Mouse (Mus musculus) cortical plate, adult 2 months (tissue): ENCODE data around the gene Opa3.

Source experiments
- CTCF ChIP-seq: fragments of 200-500 bp; IDR thresholded peaks from 2 replicates; pipeline ENCODE4 v1.5.1; 2011; ENCODE audit warnings: mild to moderate bottlenecking, control low read depth, low read length; ENCODE audit not compliant: insufficient read depth; ENCODE audit errors: extremely low read depth
- POLR2A ChIP-seq: fragments of 200-500 bp; IDR thresholded peaks from 2 replicates; pipeline ENCODE4 v1.6.1; 2011; ENCODE audit warnings: mild to moderate bottlenecking, low read length, control low read depth; ENCODE audit not compliant: insufficient read depth; ENCODE audit errors: extremely low read depth

DNA sequence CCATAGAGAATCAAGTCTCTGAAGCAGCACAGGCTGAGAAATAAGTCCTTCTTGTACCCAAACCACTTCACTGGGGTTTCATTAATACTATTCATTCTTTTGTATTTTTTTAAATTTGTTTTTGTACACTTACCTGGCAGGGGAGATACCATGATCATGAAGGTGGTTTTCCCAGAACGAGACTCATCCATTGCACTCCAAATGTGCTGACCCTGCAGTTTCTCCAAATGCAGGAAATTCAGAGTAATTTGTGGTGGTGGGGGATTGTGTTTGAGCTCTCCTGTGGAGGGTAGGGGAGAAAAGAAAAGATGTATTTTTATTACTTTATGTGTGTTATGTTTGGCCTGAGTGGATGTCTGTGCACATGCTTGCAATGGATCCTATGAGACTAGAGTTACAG, 13.9 kb downstream of the Opa3 start:
- no peak for TF ChIP-seq CTCF
- no peak for TF ChIP-seq POLR2A
